Mouse (Mus musculus) bone marrow, adult 2 months (tissue): Measurements from ENCODE around the gene Col15a1. TPM values are rescaled to one million over a fixed set of nuclear protein-coding genes. Genes with fewer than 3 reads are reported as not detected.

ENCODE experiments used
- H3K27ac ChIP-seq: fragments of 200-500 bp; 2 replicates; pipeline ENCODE4 v1.5.1; 2012; ENCODE audit warnings: low read depth, mild to moderate bottlenecking, control low read depth, inconsistent platforms, low read length; ENCODE audit not compliant: control insufficient read depth, poor library complexity, insufficient read depth
- H3K4me1 ChIP-seq: fragments of 200-500 bp; 2 replicates; pipeline ENCODE4 v1.6.1; 2011; ENCODE audit warnings: low read length; ENCODE audit not compliant: control insufficient read depth, insufficient read depth
- H3K4me3 ChIP-seq: fragments of 200-500 bp; replicated peaks from 2 replicates; pipeline ENCODE3; 2011; ENCODE audit warnings: mild to moderate bottlenecking, low read depth, low read length, control low read depth; ENCODE audit not compliant: control insufficient read depth
- CTCF ChIP-seq: fragments of 200-500 bp; IDR thresholded peaks from 2 replicates; pipeline ENCODE4 v1.5.1; 2011; ENCODE audit warnings: low read length, control low read depth; ENCODE audit not compliant: control insufficient read depth, insufficient read depth
- POLR2A ChIP-seq: fragments of 200-500 bp; IDR thresholded peaks from 2 replicates; pipeline ENCODE4 v1.6.1; 2011; ENCODE audit warnings: low read depth, mild to moderate bottlenecking, control low read depth, low read length, borderline replicate concordance; ENCODE audit not compliant: control insufficient read depth
- WGBS: fragments of 180-500 bp; shearing (Covaris S2); methylation state at CpG from one replicate; pipeline ENCODE4 v1.1.7; 2018; 5-methylcytosine and 5-hydroxymethylcytosine counted together
- polyA plus RNA-seq: library from polyadenylated mRNA; stranded (reverse); fragments of >200 nt; gene quantifications from 2 replicates; pipeline ENCODE4 v1.2.4, GENCODE M21; 2011; ENCODE audit warnings: low replicate concordance; ENCODE audit not compliant: missing spikeins, insufficient read depth, insufficient read length

Col15a1 gene
- polyA plus RNA-seq, 1 experiment = 1.8 TPM

DNA sequence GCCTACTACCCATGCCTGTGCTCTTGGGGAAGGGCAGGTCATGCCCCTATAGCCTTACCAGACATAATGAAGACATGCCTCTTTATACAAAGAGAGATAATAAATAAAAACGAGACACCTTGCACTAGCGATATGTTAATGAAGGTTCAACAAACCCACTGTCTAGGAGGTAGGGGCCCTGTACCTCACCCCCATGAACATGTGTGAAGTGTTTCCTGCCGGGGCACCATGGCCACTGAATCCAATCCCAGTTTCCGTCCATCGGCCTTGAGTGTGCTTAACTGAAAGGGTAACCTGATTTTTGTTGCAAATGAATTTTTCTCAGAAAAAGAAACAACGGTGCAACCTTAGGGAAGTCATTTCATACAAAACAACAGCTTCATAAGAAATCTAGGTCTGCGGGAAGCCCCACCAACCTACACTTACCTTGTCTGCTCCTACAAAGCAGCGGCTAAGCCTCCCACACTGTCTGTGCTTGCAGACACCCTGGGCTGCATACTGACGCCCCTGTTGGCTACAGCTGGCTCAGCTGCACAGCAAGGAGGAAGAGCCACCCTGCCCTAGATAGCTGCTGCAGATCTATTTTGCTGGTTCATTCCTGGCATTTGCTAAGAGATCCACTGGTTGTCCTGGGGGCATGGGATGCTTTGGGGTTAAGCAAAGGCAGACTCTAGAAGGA lies 64.6 kb downstream of the Col15a1 start:
- Histone ChIP-seq H3K4me3 (no peak overlapping the region), H3K4me1 (0 out of 2 replicates have a peak, but pooled peaks cover 1% of the 10 kb centered on the region), H3K27ac (no peak overlapping the region)
- TF ChIP-seq CTCF = no peak
- TF ChIP-seq POLR2A = no peak
- 82% methylated on average over 9 of the region's 9 CpGs for WGBS

DNA sequence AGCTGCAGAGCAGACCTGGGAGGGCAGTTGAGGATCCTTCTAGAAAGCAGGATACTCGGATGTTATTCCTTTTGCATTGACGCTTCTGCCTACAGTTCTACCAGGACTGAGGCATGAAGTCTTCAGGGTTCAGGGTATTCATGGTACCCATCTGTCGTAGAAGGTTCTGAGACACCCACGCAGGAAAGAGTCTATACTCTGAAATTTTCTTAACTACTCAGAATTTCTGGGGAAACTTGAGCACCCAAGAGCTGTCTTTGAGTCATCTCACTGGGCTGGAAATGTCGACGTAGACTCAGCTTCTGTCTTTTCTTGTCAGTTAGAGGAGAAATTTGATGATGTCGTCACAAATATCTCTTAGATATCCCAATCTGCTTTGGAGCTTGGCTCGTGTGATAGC lies 65.8 kb downstream of the Col15a1 start:
- Histone ChIP-seq H3K27ac (no peak overlapping the region), H3K4me1 (0 out of 2 replicates have a peak, but pooled peaks cover 1% of the 10 kb centered on the region), H3K4me3 (no peak overlapping the region)
- WGBS = 84% methylated on average over 8 of the region's 8 CpGs
- TF ChIP-seq POLR2A = no peak
- TF ChIP-seq CTCF = no peak

DNA sequence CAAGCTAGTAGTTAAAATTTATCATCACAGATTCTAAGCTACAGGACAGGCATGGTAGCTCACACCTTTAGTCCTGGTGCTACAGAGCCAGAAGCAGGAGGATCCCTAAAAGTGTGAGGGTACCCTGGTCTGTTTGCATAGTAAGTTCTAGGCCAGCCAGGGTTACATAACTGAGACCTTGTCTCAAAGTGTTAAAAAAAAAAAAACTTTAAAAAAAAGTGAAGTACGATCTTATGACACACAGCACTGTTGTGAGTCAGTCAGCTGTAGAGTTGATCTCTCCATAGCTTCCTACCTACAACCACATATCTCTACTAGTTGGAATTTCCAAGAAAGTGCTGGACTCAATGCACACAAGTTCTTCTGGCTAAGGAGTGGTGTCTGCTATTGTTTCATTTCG lies 67.0 kb downstream of the Col15a1 start:
- 49% methylated on average over 2 of the region's 2 CpGs for WGBS
- 0 out of 2 replicates have a peak, but pooled peaks cover 1% of the 10 kb centered on the region for H3K4me1 ChIP-seq

DNA sequence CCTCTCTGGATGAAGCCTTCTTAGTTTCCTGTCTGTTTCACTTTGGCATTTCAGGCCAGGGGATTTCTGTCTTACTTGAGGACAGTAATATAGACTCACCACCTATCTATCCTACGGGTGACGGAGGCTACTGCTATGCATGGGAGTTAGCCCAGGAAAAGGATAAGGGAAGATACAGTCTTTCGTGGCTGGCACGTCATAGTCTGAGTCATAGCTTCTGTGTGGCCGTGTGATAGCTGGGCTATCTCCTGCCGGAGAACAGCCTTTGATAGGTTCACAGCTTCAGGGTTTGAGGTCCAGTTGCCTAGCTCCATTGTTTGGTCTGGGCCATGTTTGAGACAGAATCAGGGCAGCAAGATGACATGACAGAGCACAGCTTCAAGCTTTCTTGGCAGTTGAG lies 70.4 kb downstream of the Col15a1 start:
- 62% methylated on average over 6 of the region's 6 CpGs for WGBS
- Histone ChIP-seq H3K27ac (no peak overlapping the region), H3K4me3 (no peak overlapping the region), H3K4me1 (no peaks in the 10 kb centered on the region)
- no peak for TF ChIP-seq CTCF
- no peak for TF ChIP-seq POLR2A

More for the DNA sequence above, 67.0 kb downstream of the Col15a1 start:
- Histone ChIP-seq H3K4me3 (no peak overlapping the region), H3K27ac (no peak overlapping the region)
- TF ChIP-seq POLR2A (no peak), CTCF (no peak)

DNA sequence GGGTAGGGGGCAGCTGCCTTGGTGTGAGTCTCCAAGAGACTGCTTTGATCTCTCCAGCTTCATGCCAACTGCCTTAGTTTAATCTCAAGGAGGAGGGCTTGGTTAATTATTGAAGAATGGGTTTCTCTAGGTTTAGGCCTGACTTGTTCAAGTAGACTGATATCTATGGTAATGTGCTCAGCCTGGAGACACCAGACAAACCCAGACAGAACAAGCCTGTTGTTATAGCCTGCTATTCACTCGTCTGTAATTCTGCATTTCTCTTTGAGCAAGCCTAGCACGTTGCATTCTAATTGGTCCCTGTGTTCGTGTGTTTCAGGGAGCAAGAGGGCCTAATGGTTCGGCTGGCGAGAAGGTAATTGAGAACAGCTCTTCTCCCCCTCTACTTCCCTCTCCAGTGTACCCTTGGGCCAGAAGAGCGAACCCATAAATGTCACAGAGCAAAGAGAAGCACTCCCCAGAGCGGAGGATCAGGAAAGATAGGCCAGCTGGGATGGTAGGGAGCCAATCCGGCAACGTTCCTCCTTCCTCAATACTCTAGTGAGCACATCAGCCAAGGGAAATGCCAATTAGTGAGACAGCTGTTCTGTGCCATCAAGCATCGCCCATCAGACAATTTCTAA lies 71.2 kb downstream of the Col15a1 start:
- 86% methylated on average over 10 of the region's 10 CpGs for WGBS

DNA sequence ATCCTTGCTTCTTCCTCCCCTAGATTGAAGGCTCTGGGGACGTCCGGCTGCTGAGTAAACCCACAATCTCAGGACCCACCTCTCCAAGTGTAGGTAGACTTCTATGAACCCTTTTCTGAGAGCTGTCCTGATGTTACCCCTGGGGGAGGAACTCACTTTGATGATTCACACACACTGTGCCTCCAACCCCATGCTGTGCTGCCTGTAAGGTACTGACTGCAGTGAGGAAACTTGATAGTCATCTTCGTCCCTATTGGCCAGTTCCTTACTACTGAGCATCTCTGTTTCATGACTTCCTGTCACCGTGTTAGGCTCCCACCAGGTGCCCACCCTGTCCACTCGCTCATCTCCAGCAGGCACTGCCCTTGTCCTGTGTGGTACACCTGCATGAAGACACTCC lies 72.2 kb downstream of the Col15a1 start:
- WGBS = 74% methylated on average over 5 of the region's 5 CpGs
- Histone ChIP-seq H3K27ac (no peak overlapping the region), H3K4me3 (no peak overlapping the region), H3K4me1 (no peaks in the 10 kb centered on the region)
- no peak for TF ChIP-seq CTCF
- TF ChIP-seq POLR2A = no peak

More for the DNA sequence above, 71.2 kb downstream of the Col15a1 start:
- H3K27ac ChIP-seq = no peak overlapping the region
- H3K4me3 ChIP-seq = no peak overlapping the region
- H3K4me1 ChIP-seq = no peaks in the 10 kb centered on the region
- TF ChIP-seq POLR2A (no peak), CTCF (no peak)

DNA sequence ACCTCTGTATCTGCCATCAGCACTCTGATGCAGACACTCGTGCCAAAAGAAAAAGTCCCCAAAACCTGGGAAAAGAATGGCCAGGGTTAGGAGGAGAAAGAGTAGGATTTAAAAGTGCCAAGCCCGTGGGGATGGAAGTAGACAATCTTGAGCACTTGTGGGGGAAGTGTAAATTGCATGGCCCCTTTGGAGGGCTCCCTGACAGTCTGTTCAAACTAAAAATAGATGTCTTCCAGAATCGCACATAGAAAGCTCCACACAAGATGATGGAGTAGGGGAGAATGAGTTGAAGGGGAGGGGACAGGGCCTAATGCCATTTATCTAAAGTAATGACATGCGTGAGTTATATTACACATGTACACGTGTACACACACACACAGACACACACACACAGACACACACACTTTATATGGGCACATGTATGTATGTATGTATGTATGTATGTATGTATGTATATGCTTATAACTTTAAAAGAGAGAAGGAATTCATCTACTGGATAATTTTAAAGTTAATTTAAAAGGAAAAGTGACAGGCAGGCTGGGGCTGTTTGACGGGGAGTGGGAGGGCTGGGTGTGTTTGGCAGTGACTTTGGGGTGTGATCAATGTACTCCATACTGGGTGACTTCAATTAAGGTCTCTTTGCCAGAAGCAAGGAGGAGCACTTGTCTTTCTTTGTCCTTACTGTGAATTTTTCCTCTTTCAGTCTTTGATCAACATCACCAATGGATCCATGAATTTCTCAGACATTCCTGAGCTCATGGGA lies 74.1 kb downstream of the Col15a1 start:
- Histone ChIP-seq H3K4me3 (no peak overlapping the region), H3K4me1 (no peaks in the 10 kb centered on the region), H3K27ac (no peak overlapping the region)
- 62% methylated on average over 6 of the region's 6 CpGs for WGBS
- TF ChIP-seq CTCF = no peak
- TF ChIP-seq POLR2A = no peak

DNA sequence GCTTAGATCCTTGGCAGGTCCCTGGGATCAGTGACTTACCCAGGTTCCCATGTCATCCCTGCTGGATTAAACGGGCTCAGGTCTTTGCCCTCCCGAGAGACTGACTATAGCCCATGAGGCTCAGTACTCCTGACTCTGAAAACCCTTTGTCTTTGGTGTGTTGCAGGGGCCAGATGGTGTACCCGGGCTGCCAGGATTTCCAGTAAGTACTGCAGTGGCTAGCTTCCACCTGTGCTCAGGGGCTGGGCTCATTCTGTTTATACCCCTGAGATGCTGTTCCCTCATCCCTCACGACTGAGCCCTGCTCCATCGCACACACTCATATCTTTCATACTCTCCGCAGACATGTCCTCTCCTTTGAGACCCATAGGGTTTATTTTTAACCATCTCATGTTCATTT lies 76.3 kb downstream of the Col15a1 start:
- H3K4me1 ChIP-seq = no peaks in the 10 kb centered on the region
- H3K4me3 ChIP-seq = no peak overlapping the region
- no peak overlapping the region for H3K27ac ChIP-seq
- 65% methylated on average over 6 of the region's 6 CpGs for WGBS
- TF ChIP-seq POLR2A = no peak
- TF ChIP-seq CTCF = no peak

DNA sequence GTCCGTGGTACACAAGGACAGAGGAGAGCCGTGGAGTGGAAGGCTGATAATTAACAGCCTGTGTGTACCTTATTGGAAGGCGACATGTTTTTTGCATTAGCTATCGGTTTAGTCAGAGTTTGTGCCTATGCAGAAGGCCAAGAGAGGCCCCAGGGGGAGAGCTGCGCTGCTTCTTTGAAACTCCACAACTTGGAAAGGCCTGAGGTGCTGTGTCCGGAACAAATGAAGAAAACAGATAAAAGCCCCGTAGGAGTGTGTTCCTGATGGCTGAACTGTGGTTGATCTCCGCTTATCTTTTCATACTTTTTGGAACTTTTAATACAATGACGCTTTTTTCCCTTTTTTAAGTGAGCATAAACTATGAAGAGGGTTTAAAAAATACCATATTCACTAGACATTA lies 76.9 kb downstream of the Col15a1 start:
- 69% methylated on average over 9 of the region's 9 CpGs for WGBS
- TF ChIP-seq CTCF = no peak
- no peak for TF ChIP-seq POLR2A
- Histone ChIP-seq H3K4me3 (no peak overlapping the region), H3K27ac (no peak overlapping the region), H3K4me1 (no peaks in the 10 kb centered on the region)
